Mouse (Mus musculus) CD4-positive, CD25-positive, alpha-beta regulatory T cell, adult 4 months (primary cell): ENCODE measurements around the gene Samd4b. TPM values are rescaled to one million over a fixed set of nuclear protein-coding genes. Genes with fewer than 3 reads are reported as not detected.
"Not testable (repeated sequence)": the region's sequence is repeated elsewhere in the genome, so short reads cannot be mapped to it uniquely, and the experiment has no call there.

ENCODE experiments used
- ATAC-seq: one replicate; pipeline ENCODE4 v1.8.0; 2017
- polyA plus RNA-seq, 2 experiments: library from polyadenylated mRNA; unstranded; fragments of 100-300 nt; shearing (Covaris generic); gene quantifications; one replicate each; pipeline ENCODE4 v1.2.1; 2017

The Samd4b gene
- polyA plus RNA-seq, 2 experiments from 2014 or later, result 7.4 to 7.5 TPM

DNA sequence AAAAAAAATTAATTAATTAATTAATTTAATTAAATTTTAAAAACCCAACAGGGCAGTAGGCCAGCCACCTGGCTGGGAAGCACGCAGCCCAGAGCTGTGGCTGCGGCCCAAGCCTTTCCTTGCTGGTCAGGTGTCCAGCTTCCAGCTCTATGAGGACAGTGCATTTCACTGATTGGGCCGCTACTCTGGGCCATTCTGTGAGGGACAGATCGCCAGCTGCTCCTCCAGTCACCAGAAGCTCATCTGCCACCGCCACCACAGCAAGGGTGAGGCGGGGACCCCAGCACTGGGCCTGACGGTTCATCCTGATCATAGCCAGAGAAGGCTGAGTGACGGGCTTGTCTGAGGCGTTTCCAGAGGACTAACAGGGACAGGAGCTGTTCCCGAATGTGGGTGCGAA, 36.0 kb downstream of the Samd4b start:
- ATAC-seq, result no peak

DNA sequence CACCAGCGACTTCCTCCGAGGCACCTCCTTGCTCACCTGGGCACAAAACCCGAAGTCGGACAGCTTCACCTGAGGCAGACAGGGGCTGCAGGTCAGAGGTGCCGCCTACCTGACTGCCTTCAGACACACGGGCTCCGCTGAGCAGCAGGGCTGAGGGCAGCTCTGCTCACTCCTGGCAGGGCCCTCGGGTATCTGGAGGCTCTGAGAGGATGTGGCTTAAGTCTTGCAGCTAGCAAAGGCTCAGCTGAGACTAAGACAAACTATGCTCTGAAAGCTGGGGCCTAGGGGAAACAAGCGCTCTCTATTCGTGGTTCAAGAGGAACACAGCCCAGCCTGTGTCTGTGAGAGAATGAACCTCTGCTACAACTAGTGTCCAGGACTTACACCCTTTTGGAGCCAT, 37.1 kb downstream of the Samd4b start:
- ATAC-seq, result no peak

DNA sequence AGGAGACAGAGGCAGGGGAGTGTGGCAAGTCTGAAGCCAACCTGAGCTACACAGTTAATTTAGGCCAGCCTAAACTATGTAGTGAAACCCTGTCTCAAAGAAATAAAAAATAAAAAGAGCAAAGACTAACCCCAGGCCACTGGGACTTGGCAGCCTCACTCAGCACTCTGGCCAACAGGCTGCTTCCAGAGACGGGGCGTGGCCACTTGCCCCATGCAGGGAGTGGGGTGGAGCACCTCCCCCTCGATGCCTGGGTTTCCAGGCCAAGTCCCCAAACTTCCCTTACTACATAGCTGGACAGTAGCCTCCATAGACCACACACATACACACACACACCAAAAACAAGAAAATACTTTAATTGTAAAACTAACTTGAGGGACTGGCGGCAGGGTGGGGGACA, 39.5 kb downstream of the Samd4b start:
- no peak for ATAC-seq

DNA sequence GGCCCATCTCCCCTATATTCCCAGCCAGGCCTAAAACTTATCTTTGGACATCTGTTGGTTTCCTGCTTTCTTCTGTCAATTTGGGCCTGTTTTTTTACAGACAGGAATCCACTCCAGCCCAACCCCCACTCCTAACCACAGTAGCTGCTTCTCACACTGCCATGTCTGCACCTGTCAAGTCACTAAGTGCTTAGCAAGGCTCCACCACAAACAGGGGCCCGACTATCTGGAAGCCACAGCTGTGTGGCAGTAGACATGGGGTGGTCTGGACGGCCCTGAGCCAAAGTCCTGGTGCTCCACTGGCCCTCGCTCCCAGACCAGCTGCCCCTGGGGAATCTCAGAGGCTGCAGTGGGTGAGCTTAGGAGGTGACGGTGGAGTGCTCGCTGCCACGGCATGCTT, 40.2 kb downstream of the Samd4b start:
- no peak for ATAC-seq

DNA sequence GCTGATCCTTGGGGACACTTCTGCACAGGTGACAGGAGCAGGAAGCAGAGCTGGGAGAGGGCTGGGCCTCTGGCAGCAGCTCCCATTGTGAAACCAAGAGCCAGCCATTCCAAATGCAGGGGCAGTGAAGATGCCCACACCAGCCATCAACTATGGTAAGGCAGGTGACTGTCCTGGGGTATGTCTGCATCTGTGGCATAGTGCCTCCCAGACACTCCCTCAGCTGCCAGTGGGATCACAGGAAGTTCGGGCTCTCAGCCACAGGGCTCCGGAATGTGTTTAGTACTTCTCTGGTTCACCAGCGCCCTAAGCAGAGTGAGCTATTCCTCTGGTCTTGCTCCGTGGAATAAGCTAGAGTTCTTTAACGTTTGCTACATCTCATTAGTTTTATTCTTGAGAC, 40.9 kb downstream of the Samd4b start:
- ATAC-seq, result no peak

DNA sequence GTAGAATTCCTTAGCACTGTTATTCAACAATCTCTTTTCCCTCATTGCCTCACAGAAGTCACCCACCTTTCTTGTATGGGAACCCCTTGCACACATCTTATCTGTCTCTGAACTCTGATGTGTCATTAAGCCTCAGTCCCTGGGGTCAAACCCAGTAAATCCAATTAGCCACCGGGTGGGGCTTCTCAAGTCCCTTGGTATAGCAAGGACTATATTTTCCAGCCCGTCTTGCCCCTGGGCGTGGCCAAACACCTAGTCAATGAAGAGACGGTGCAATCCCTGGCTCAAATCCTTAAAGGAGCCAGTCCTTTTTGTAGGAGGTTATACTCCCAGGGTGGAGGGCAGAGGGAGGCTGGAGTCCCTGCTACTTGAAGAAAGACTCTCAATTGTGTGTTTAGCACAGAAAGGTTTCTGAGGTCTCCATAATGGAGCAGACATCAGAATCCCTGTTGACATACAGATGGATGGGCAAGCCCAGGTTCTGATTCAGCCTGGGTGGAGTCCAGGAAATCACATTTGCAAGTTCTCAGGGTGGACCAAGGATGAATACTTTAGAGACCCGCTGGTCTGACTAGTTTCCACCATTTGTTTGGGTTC, 41.9 kb downstream of the Samd4b start:
- ATAC-seq, result no peak

DNA sequence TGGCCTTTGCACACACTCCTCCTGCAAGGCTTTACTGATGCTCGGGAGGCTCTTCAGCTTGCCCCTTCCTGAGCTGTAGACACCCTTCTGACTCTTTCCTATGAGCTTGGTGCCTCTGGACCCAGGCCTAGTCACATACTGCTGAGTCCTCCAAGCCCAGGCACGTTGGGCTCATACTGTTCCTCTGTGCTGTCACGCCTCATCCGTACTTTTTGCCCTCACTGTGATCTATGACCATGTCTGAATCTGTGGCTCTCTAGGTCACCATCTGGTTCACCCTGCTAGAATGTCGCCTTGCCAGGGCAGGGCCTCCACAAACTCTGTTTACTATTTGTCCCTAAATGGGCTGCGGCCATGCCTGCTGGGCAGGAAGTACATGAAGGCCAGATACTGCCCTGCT, 44.9 kb downstream of the Samd4b start:
- ATAC-seq, result no peak

DNA sequence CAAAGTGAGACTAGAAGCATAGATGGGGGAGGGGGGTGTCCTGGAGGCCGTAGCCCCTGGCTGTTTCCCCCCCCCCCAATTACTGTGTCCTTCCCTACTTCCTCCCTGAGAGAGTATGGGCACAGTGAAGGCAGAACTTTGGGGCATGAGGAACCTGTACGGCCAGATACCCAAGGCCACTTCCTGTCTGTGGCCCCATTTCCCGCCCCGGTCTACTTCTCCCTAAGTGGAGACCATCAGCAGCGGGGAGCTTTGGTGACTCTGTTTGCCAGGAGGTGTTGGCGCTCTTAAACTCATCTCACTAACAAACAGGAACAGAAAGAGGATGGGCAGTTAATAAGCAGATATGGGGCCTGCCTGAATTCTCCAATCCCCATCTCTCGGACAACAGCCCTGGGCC, 50.3 kb downstream of the Samd4b start:
- ATAC-seq, result no peak

DNA sequence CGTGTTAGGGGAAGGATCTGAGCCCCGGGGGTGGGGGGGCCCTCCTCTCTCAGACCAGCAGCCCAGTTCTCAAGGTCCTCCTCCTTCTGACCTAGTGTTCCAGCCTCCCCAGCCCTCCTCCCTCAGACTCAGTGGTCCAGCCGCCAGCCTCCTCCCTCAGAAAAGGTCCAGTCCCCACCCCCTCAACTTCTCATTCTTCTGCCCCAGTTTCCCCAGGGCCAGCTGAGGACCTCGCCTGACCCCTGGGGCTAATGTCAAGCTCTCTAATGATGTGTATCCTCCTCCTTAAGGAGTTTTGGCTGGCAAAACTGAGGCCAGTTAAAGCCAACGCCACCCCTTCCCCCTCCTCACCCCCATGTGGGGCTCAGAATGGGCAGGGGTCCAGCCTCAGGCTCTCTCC, 50.8 kb downstream of the Samd4b start, which contains the start of gene Nccrp1:
Gene Nccrp1 (minus strand): TSS at position 101 of the 400 bp plus-strand sequence.
- ATAC-seq, result no peak

DNA sequence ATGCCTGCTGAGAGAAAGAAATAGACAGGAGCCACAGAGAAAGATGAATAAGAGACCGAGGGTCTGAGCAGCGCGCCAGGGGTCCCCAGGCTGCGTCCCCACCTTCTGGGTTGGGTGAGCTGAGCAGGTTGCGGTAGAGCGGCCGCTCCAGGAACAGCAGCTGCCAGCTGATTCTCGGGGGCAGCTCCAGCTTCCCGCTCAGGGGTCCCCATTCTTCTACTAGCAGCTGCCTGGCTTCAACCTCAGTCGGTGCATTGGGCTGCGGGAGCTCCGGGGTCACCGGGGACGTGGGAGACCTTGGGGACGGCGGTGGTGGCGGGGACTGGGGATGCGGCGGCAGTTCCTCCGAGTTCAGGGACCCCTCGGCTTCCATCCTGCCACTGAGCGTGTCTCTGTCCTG, 51.3 kb downstream of the Samd4b start:
- ATAC-seq, result no peak

DNA sequence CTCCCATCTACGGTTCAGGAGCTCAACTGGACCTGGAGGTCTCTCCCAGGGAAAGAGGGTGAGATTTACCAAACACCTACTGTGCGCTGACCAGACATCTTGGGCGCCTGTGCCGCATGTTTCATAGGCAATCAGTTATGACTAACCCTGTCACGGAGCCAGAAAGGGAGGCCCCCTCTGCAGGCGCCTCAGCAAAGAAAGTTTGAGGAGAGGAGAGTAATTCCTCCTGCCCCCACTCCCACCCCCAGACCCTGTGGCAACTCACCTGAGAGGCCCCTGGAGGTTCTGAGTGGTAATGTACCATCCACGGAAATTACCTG, 52.1 kb downstream of the Samd4b start:
- no peak for ATAC-seq

DNA sequence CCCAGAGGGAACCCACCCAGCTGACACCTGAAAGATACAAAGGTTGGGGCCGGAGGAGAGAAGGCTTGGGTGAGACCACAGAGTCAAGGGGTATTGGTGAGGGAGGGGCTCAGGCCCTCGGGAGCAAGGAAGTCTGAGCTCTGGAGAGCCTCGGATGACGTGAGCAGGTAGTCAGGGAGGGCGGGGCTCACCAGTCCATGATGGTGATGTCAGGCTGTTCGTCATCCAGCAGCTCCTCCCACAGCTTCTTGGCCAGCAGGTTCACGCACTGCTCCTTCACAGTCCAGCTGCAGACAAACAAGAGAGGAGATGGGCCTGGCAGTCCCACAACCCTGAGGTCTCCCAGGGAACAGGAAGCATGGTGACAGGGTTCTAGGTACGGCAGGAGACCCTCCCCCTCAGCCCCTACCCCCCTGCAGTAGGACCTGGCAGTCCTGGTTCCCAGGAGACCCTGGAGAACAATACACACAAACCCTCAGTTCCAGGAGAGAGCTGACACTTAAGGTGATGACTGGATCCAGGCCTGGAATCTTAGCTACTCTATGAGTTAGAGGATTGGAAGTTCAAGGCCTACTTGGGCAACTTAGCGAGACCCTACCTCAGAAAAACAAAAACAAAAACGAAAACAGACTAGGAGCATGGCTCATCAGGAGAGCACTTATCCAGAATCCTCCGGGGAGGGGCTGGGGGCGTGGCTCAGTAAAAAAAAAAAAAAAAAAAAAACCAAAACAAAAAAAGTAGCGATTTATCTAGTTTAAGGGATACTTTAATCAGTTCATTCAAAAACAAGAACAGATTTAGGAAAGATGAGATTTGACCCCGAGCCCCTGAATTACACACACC, 52.7 kb downstream of the Samd4b start:
- no peak for ATAC-seq

DNA sequence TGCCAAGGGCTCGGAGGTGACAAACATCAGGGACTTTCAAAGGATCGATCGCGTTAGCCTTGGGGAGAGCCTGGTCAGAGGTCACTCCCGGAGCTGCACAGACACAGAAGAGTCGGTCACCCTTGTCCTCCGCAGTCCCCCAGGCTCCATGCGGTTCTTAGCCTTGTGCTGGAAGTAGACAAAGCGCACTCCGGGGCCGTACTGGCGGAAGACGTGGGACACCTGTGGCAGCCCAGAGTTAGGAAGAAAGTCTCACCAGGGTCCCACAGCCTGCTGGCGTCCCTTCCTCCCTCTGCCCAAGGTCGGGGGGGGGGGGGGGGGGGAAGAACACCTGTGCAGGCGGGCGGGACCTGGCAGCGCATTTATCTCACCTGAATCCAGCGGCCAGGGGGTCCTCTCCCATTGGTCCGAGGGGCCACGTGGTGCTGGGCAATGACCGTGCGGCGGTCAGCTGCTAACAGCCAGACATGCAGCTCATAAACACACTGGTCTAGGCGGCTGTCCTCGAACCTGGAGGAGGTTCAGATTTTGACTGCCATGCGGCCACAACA, 53.8 kb downstream of the Samd4b start:
- no peak for ATAC-seq

DNA sequence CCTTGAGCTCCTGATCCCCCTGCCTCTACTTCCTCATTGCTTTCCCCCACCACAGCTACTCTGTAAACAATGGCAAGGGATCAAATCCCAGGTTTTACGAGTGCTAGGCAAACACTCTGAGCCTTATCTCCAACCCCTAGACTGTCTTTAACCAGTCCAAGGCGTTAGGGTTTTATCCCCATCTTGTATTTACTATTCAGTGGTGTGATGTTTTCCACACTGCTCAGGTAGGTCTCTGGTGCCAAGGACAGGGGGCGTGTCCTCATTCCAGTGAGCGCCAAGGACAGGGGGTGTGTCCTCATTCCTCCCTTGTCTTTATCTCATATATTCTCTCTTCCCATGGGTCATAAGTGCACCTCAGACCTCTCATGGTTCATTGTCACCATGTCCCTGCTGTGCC, 57.4 kb downstream of the Samd4b start, which contains the start of gene Sycn:
Gene Sycn (plus strand): TSS at position 360 of the 400 bp plus-strand sequence.
- ATAC-seq, result no peak

DNA sequence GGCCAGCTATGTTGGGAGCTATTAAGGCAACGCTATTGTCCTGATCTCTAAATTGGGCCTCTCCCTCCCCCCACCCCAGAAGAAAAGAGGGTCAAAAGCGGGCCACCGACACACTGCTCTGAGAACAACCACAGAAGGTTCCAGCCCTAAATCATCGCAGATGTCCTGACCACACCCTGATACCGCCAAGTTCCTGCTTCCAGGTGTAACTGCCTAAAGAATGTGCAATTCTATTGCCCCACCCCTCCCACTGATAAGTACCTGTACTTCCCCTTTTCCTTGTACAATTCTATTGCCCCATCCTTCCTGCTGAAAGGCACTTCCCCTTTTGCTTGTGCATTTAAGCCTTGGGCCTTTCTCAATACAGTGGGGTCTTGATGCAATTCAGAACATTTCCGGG, 59.1 kb downstream of the Samd4b start:
- not testable (repeated sequence) for ATAC-seq

DNA sequence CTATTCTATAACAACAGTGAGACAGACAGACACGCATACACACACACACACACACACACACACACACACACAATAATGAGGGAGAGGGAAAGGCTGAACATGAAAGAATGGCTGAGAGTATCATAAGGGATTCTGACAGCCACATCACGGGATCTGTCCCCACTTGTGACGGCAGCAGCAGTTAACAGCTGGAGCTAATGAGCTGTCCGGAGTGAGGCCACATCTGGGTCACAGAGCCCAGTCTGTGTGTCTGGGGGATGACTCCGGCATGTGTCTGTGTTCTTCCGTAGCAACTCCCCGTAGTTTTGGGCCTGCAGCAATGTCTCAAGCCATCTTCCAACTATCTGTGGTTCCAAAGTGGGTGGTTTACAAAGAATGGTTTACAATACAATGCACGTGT, 65.9 kb downstream of the Samd4b start:
- ATAC-seq, result no peak

DNA sequence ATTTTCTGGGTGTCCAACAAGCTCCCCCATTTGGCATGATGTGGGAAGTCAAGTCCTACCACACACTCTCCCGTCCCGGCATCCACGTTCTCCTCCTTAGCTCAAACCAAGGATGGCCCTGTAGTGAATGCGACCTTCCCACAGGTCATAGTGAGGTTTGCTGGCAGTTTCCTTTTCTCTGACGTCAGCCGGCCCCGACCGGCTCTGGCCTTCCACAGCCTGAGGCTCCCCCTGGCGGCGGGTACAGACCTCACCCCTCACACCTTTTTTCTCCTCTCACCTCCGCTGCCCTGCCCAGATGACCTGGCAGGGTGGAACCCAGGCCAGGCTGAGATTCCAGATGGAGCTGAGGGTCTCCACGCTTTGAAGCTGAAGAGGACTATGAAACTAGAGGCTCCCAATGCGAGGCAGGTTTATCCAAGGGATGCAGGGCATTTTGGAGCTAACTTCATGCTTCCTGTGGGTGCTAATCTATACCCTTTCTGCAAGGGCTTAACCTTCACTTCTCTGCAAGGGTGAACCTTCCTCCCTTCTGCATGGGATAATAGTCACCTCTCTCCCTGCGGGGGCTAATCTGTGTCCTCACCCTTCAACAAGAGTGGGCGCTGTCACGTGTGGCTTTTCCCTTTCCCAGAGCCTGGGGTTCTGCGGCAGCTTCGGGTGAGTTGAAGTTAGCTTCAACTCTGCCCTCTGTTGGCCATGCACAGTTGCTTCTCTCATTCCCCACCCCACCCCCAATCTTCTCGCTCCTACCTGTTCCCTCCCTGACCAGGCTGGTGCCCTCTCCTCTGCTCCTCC, 69.8 kb downstream of the Samd4b start:
- peak; percentile 98 for ATAC-seq

DNA sequence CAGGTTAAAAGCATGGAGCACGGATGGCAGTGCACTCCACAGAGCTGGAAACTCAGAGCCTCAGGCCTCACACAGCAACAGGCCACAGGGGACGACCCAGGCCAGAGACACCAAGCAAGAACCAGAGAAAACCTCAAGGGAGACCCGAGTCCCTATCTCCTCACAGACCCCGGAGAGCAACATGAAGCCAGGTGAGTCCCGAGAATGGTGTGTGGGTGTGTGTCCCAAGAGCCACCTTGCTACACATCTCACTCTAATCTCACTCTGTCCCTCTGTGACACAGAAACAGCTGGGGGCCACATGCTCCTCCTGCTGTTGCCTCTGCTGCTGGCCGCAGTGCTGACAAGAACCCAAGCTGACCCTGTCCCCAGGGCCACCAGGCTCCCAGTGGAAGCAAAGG, 75.4 kb downstream of the Samd4b start, which contains the start of gene Ifnl3:
Gene Ifnl3 (plus strand): TSS at position 301 of the 400 bp plus-strand sequence.
- ATAC-seq, result not testable (repeated sequence)

DNA sequence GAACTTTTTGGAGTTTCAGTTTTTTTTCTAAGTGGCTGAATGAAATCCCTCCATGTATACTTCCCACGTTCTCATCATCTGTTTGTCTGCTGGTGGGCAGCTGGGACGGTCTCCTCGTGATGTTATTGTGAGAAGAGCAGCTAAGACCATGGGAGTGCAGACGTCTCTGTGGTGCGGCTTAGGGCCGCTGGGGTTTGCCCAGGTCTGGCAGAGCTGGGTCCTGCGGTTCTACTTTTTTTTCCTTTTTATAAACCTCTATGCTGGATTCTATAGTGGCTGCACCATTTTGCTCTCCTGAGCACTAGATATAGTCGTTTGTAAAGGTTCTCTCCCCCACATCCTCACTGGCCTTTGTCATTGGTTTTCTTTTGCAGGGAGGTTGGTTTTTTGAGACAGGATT, 86.5 kb downstream of the Samd4b start:
- ATAC-seq, result no peak

DNA sequence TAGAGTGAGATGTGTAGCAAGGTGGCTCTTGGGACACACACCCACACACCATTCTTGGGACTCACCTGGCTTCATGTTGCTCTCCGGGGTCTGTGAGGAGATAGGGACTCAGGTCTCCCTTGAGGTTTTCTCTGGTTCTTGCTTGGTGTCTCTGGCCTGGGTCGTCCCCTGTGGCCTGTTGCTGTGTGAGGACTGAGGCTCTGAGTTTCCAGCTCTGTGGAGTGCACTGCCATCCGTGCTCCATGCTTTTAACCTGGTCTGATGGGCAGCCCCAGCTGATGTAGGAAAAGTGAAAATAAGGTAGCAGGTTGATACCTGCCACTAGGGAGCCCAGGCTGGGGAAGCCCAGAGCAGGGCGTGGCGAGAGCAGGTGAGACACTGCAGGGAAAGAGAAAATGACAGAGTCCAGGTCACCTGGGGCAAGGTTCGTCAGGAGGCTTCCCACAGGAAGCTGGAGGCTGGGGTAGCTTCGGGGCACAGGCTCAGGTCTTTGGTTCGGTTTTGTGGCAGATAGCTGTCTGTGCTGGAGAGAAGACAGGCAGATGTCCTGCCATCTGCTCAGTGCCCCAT, 87.5 kb downstream of the Samd4b start, which contains the start of gene Ifnl2:
Gene Ifnl2 (minus strand): TSS at position 51 of the 570 bp plus-strand sequence.
- ATAC-seq, result not testable (repeated sequence)

DNA sequence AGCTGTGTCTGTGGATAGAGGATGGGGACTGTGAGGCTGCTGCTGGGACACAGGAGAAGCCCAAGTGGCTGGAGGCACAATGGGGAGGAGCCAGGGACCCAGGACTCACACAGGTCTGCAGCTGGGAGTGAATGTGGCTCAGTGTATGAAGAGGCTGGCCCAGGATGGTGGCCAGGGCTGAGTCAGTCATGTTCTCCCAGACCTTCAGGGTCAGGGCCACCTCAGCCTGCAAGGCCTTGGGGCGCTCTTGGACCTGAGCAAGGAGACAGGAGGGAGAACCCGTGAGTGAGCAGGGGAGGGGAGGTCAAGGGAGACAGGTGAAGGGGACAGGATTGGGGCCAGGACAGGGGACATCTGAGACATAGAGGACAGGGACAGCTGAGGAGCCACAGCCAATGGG, 88.8 kb downstream of the Samd4b start:
- not testable (repeated sequence) for ATAC-seq

DNA sequence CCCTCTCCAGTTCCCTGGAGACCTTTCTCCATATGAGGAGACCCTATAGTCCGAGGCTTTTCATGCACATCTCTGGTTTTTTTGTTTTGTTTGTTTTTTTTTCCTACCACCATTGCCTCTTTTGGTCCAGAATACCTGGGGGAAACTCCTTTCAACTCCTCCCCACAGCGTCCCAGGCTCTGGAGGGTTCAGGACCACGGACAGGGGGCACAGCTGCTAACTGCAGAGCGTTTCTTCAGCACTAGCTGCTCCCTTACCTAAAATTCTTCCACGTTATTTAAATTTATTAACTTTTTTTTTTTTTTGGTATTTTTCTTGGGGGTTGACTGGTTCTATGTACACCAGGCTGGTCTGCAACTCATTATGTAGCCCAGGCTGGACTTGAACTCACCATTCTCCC, 92.4 kb downstream of the Samd4b start:
- no peak for ATAC-seq

DNA sequence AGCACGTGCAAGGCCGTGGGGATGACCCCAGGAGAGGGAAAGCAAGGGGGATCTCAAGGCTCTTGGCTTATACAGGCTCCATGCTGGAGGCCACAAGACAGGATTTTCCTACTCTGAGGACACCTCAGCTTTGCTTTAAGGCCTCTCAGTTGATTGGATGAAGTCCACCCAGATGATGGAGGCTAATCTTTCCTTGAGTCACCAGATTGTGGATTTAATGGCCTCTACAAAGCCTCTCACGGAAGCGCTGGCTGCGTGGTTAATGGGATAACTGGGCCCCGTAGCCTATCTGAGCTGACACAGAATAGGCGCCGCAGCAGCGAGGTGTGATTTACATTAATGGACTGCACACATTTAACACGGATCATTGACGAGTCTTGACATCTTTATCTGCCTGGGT, 102.5 kb downstream of the Samd4b start:
- ATAC-seq, result no peak
